Mouse (Mus musculus) intestine, embryonic 14.5 days (tissue): ENCODE results near the gene Prkn. TPM values are rescaled to one million over a fixed set of nuclear protein-coding genes. Genes with fewer than 3 reads are reported as not detected.

Experiments
- ATAC-seq: fragments of 200-750 bp; cut with Nextera tagmentation; replicated peaks from 2 replicates; pipeline ENCODE4 v1.8.0; 2017; ENCODE audit warnings: low read depth, moderate number of reproducible peaks, moderate TSS enrichment, moderate library complexity; ENCODE audit not compliant: low FRiP score, low TSS enrichment
- DNase-seq: peaks from one replicate; pipeline ENCODE4 v3.0.0-alpha.2; 2018; ENCODE audit warnings: low spot score
- H3K27ac ChIP-seq: fragments of 300-500 bp; sonication (generic); 2 replicates; pipeline ENCODE4 v1.5.1; 2014; ENCODE audit warnings: low read depth, mild to moderate bottlenecking, control low read depth
- H3K27me3 ChIP-seq: fragments of 300-500 bp; sonication (generic); replicated peaks from 2 replicates; pipeline ENCODE4 v1.6.1; 2014; ENCODE audit warnings: low read length, control low read depth; ENCODE audit not compliant: control insufficient read depth, insufficient read depth
- H3K36me3 ChIP-seq: fragments of 300-500 bp; sonication (generic); 2 replicates; pipeline ENCODE4 v1.6.1; 2014; ENCODE audit warnings: low read length, control low read depth; ENCODE audit not compliant: control insufficient read depth, insufficient read depth
- H3K4me1 ChIP-seq: fragments of 300-500 bp; sonication (generic); replicated peaks from 2 replicates; pipeline ENCODE4 v1.6.1; 2014; ENCODE audit warnings: low read length, control low read depth, mixed read lengths; ENCODE audit not compliant: control insufficient read depth, insufficient read depth
- H3K4me2 ChIP-seq: fragments of 300-500 bp; sonication (generic); 2 replicates; pipeline ENCODE4 v1.6.1; 2014; ENCODE audit warnings: low read length
- H3K4me3 ChIP-seq: fragments of 300-500 bp; sonication (generic); 2 replicates; pipeline ENCODE4 v1.5.1; 2014; ENCODE audit warnings: low read depth, low read length, control low read depth, mixed read lengths
- H3K9ac ChIP-seq: fragments of 300-500 bp; sonication (generic); 2 replicates; pipeline ENCODE4 v1.6.1; 2014; ENCODE audit warnings: mild to moderate bottlenecking, low read length
- H3K9me3 ChIP-seq: fragments of 300-500 bp; sonication (generic); 2 replicates; pipeline ENCODE4 v1.6.1; 2016; ENCODE audit warnings: low read length, control low read depth; ENCODE audit not compliant: control insufficient read depth
- WGBS: fragments of 180-500 bp; shearing (Covaris S2); extraction: QIAGEN DNeasy Blood & Tissue Kit; methylation state at CpG from one replicate; pipeline ENCODE4 v1.1.7; 2014; 5-methylcytosine and 5-hydroxymethylcytosine counted together
- polyA plus RNA-seq: library from polyadenylated mRNA; unstranded; fragments of >200 nt; fragmentation: Nextera tagmentation; extraction: Ambion mirVana; gene quantifications from 2 replicates; pipeline ENCODE4 v1.2.1, GENCODE M21; 2014

Gene Prkn
- polyA plus RNA-seq, 1 experiment from 2014 or later, result 2.3 TPM

GRCm38 (mm10) chr17:10874208-10875187 lies 34.3 kb downstream of the Prkn start:
- no peaks in the 10 kb centered on the region for H3K27me3 ChIP-seq
- H3K27ac ChIP-seq, result no peak overlapping the region
- DNase-seq, result no peak
- no peak overlapping the region for H3K4me2 ChIP-seq
- no peak overlapping the region for H3K9ac ChIP-seq
- H3K4me1 ChIP-seq, result 0 out of 2 replicates have a peak, but pooled peaks cover 2% of the 10 kb centered on the region
- H3K36me3 ChIP-seq, result no peaks in the 10 kb centered on the region
- ATAC-seq, result no peak
- no peaks in the 10 kb centered on the region for H3K9me3 ChIP-seq
- no peak overlapping the region for H3K4me3 ChIP-seq
- 78% methylated on average over 7 of the region's 7 CpGs for WGBS

- no peak overlapping the region for H3K9ac ChIP-seq
- 0 out of 2 replicates have a peak, but pooled peaks cover 2% of the 10 kb centered on the region for H3K4me1 ChIP-seq
- H3K4me3 ChIP-seq, result no peak overlapping the region
- H3K36me3 ChIP-seq, result no peaks in the 10 kb centered on the region
- no peak for DNase-seq
- H3K4me2 ChIP-seq, result no peak overlapping the region
- WGBS, result 76% methylated on average over 5 of the region's 5 CpGs
- H3K27ac ChIP-seq, result no peak overlapping the region
- H3K27me3 ChIP-seq, result no peaks in the 10 kb centered on the region
- H3K9me3 ChIP-seq, result no peaks in the 10 kb centered on the region
- ATAC-seq, result no peak
These were observed 38.8 kb downstream of the Prkn start for GRCm38 (mm10) chr17:10878986-10879385.

GRCm38 (mm10) chr17:10882260-10882659 lies 42.1 kb downstream of the Prkn start:
- H3K9ac ChIP-seq, result no peak overlapping the region
- ATAC-seq, result no peak
- 85% methylated on average over 1 of the region's 1 CpGs for WGBS
- 0 out of 2 replicates have a peak, but pooled peaks cover 2% of the 10 kb centered on the region for H3K4me1 ChIP-seq
- no peak for DNase-seq
- no peak overlapping the region for H3K4me2 ChIP-seq
- H3K27me3 ChIP-seq, result no peaks in the 10 kb centered on the region
- H3K27ac ChIP-seq, result no peak overlapping the region
- no peaks in the 10 kb centered on the region for H3K36me3 ChIP-seq
- H3K9me3 ChIP-seq, result no peaks in the 10 kb centered on the region
- H3K4me3 ChIP-seq, result no peak overlapping the region

GRCm38 (mm10) chr17:10887924-10888323 lies 47.7 kb downstream of the Prkn start:
- Histone ChIP-seq H3K9me3 (no peaks in the 10 kb centered on the region), H3K36me3 (no peaks in the 10 kb centered on the region), H3K4me3 (no peak overlapping the region), H3K9ac (no peak overlapping the region), H3K4me1 (no peaks in the 10 kb centered on the region), H3K4me2 (no peak overlapping the region), H3K27ac (no peak overlapping the region), H3K27me3 (no peaks in the 10 kb centered on the region)
- WGBS, result 26% methylated on average over 4 of the region's 4 CpGs
- DNase-seq, result no peak
- no peak for ATAC-seq

GRCm38 (mm10) chr17:10901686-10902228 lies 61.6 kb downstream of the Prkn start:
- Histone ChIP-seq H3K9ac (no peak overlapping the region), H3K4me2 (no peak overlapping the region), H3K4me3 (no peak overlapping the region), H3K36me3 (no peaks in the 10 kb centered on the region), H3K4me1 (no peaks in the 10 kb centered on the region), H3K27ac (no peak overlapping the region), H3K9me3 (no peaks in the 10 kb centered on the region), H3K27me3 (no peaks in the 10 kb centered on the region)
- DNase-seq (no peak), ATAC-seq (no peak)
- 84% methylated on average over 3 of the region's 3 CpGs for WGBS

GRCm38 (mm10) chr17:10936698-10937097 lies 96.5 kb downstream of the Prkn start:
- no peak for DNase-seq
- no peak overlapping the region for H3K27ac ChIP-seq
- H3K9ac ChIP-seq, result no peak overlapping the region
- no peaks in the 10 kb centered on the region for H3K4me1 ChIP-seq
- H3K9me3 ChIP-seq, result no peaks in the 10 kb centered on the region
- no peaks in the 10 kb centered on the region for H3K27me3 ChIP-seq
- ATAC-seq, result no peak
- no peak overlapping the region for H3K4me3 ChIP-seq
- no peak overlapping the region for H3K4me2 ChIP-seq
- no peaks in the 10 kb centered on the region for H3K36me3 ChIP-seq

- Histone ChIP-seq H3K4me1 (no peaks in the 10 kb centered on the region), H3K9me3 (no peaks in the 10 kb centered on the region), H3K9ac (no peak overlapping the region), H3K27ac (no peak overlapping the region), H3K36me3 (no peaks in the 10 kb centered on the region), H3K27me3 (no peaks in the 10 kb centered on the region), H3K4me3 (no peak overlapping the region), H3K4me2 (no peak overlapping the region)
- no peak for ATAC-seq
- WGBS, result 53% methylated on average over 8 of the region's 8 CpGs
- no peak for DNase-seq
These were observed 97.7 kb downstream of the Prkn start for GRCm38 (mm10) chr17:10937844-10938243.

GRCm38 (mm10) chr17:10938755-10939154 lies 98.6 kb downstream of the Prkn start:
- 47% methylated on average over 1 of the region's 1 CpGs for WGBS
- DNase-seq (no peak), ATAC-seq (no peak)
- Histone ChIP-seq H3K9ac (no peak overlapping the region), H3K4me2 (no peak overlapping the region), H3K4me1 (no peaks in the 10 kb centered on the region), H3K36me3 (no peaks in the 10 kb centered on the region), H3K9me3 (no peaks in the 10 kb centered on the region), H3K27ac (no peak overlapping the region), H3K27me3 (no peaks in the 10 kb centered on the region), H3K4me3 (no peak overlapping the region)
